Mouse (Mus musculus) cortical plate, adult 2 months (tissue): ENCODE results near the gene Smoc1. TPM values are rescaled to one million over a fixed set of nuclear protein-coding genes. Genes with fewer than 3 reads are reported as not detected.

Experiments
- H3K27ac ChIP-seq: fragments of 200-500 bp; 2 replicates; pipeline ENCODE4 v1.5.1; 2012; ENCODE audit warnings: low read length, control low read depth, inconsistent platforms; ENCODE audit not compliant: insufficient read depth
- H3K4me1 ChIP-seq: fragments of 200-500 bp; 2 replicates; pipeline ENCODE4 v1.6.1; 2011; ENCODE audit warnings: low read length; ENCODE audit not compliant: control insufficient read depth, insufficient read depth
- H3K4me3 ChIP-seq: fragments of 200-500 bp; 2 replicates; pipeline ENCODE4 v1.5.1; 2011; ENCODE audit warnings: mild to moderate bottlenecking, low read length, control low read depth; ENCODE audit not compliant: insufficient read depth
- CTCF ChIP-seq: fragments of 200-500 bp; IDR thresholded peaks from 2 replicates; pipeline ENCODE4 v1.5.1; 2011; ENCODE audit warnings: mild to moderate bottlenecking, control low read depth, low read length; ENCODE audit not compliant: insufficient read depth; ENCODE audit errors: extremely low read depth
- POLR2A ChIP-seq: fragments of 200-500 bp; IDR thresholded peaks from 2 replicates; pipeline ENCODE4 v1.6.1; 2011; ENCODE audit warnings: mild to moderate bottlenecking, low read length, control low read depth; ENCODE audit not compliant: insufficient read depth; ENCODE audit errors: extremely low read depth
- polyA plus RNA-seq: library from polyadenylated mRNA; depleted of rRNA; stranded (reverse); fragments of >200 nt; gene quantifications from 2 replicates; pipeline ENCODE4 v1.2.3, GENCODE M21; 2012

The Smoc1 gene
- polyA plus RNA-seq, 1 experiment: 8.5 TPM

- Histone ChIP-seq H3K4me1 (no peaks in the 10 kb centered on the region), H3K27ac (no peak overlapping the region), H3K4me3 (no peak overlapping the region)
- TF ChIP-seq CTCF: no peak
- no peak for TF ChIP-seq POLR2A
Measured at GRCm38 (mm10) chr12:81074941-81075340, 48.3 kb downstream of the Smoc1 start.

- H3K4me1 ChIP-seq: no peaks in the 10 kb centered on the region
- no peak for TF ChIP-seq POLR2A
- no peak for TF ChIP-seq CTCF
- H3K27ac ChIP-seq: no peak overlapping the region
- H3K4me3 ChIP-seq: no peak overlapping the region
Measured at GRCm38 (mm10) chr12:81077953-81078646, 51.5 kb downstream of the Smoc1 start.

- H3K4me1 ChIP-seq: no peaks in the 10 kb centered on the region
- no peak overlapping the region for H3K4me3 ChIP-seq
- H3K27ac ChIP-seq: no peak overlapping the region
- no peak for TF ChIP-seq CTCF
- no peak for TF ChIP-seq POLR2A
Measured at GRCm38 (mm10) chr12:81080345-81080744, 53.7 kb downstream of the Smoc1 start.

GRCm38 (mm10) chr12:81081031-81081430, 54.4 kb downstream of the Smoc1 start:
- TF ChIP-seq CTCF (no peak), POLR2A (no peak)
- H3K27ac ChIP-seq: no peak overlapping the region
- H3K4me3 ChIP-seq: no peak overlapping the region
- no peaks in the 10 kb centered on the region for H3K4me1 ChIP-seq

GRCm38 (mm10) chr12:81083146-81083545, 56.5 kb downstream of the Smoc1 start:
- Histone ChIP-seq H3K4me1 (no peaks in the 10 kb centered on the region), H3K4me3 (no peak overlapping the region), H3K27ac (no peak overlapping the region)
- no peak for TF ChIP-seq CTCF
- no peak for TF ChIP-seq POLR2A

- Histone ChIP-seq H3K27ac (no peak overlapping the region), H3K4me1 (no peaks in the 10 kb centered on the region)
- TF ChIP-seq CTCF (no peak), POLR2A (no peak)
Measured at GRCm38 (mm10) chr12:81085244-81085643, 58.6 kb downstream of the Smoc1 start.

GRCm38 (mm10) chr12:81088131-81088530, 61.5 kb downstream of the Smoc1 start:
- no peak overlapping the region for H3K27ac ChIP-seq
- no peak for TF ChIP-seq POLR2A
- no peak for TF ChIP-seq CTCF
- no peak overlapping the region for H3K4me3 ChIP-seq
- H3K4me1 ChIP-seq: no peaks in the 10 kb centered on the region

More at GRCm38 (mm10) chr12:81085244-81085643, 58.6 kb downstream of the Smoc1 start:
- H3K4me3 ChIP-seq: no peak overlapping the region

GRCm38 (mm10) chr12:81091641-81092040, 65.0 kb downstream of the Smoc1 start:
- no peaks in the 10 kb centered on the region for H3K4me1 ChIP-seq
- H3K4me3 ChIP-seq: no peak overlapping the region
- no peak for TF ChIP-seq CTCF
- TF ChIP-seq POLR2A: no peak
- H3K27ac ChIP-seq: no peak overlapping the region

- H3K4me3 ChIP-seq: no peak overlapping the region
- TF ChIP-seq CTCF (no peak), POLR2A (no peak)
- no peaks in the 10 kb centered on the region for H3K4me1 ChIP-seq
- no peak overlapping the region for H3K27ac ChIP-seq
Measured at GRCm38 (mm10) chr12:81092641-81093040, 66.0 kb downstream of the Smoc1 start.

GRCm38 (mm10) chr12:81093211-81093610, 66.6 kb downstream of the Smoc1 start:
- Histone ChIP-seq H3K4me1 (no peaks in the 10 kb centered on the region), H3K27ac (no peak overlapping the region), H3K4me3 (no peak overlapping the region)
- TF ChIP-seq POLR2A: no peak
- no peak for TF ChIP-seq CTCF
